Mouse (Mus musculus) thymus, postnatal 10 days (tissue): ENCODE measurements at regions not wholly inside any gene's neighbourhood (a gene's known extent, or its start where the extent isn't known, plus 50 kb on each side); places are given as distances from the start of the nearest gene placed in this dataset.
A peak's percentile ranks its signal among the peaks of the same experiment; 100 is the strongest.

Source experiments
- DNase-seq, 2 experiments: peaks; one replicate each; pipeline ENCODE4 v3.0.0; 2021; ENCODE audit warnings: low spot score in 2 of 2

GRCm38 (mm10) chr7:143951172-143951571, 50.6 kb upstream of the Shank2 start:
- DNase-seq, result peak in 1 of 2 experiments; percentile 6
